Mouse (Mus musculus) heart, postnatal 10 days (tissue): Measurements from ENCODE around the gene Cald1. TPM values are rescaled to one million over a fixed set of nuclear protein-coding genes. Genes with fewer than 3 reads are reported as not detected.

Experiments
- DNase-seq, 2 experiments: peaks; one replicate each; pipeline ENCODE4 v3.0.0; 2021
- intact Hi-C: fragments of 180-260 bp; cut with DNase I; formaldehyde crosslinking; loops from one replicate; pipeline ENCODE4 v1.15.1; 2025
- total RNA-seq, 2 experiments: library from RNA; stranded (reverse); gene quantifications; 2 replicates each; pipeline ENCODE4 v1.2.3; 2021

The Cald1 gene
- total RNA-seq, 2 experiments from 2014 or later = 88.0 to 92.1 TPM

DNA sequence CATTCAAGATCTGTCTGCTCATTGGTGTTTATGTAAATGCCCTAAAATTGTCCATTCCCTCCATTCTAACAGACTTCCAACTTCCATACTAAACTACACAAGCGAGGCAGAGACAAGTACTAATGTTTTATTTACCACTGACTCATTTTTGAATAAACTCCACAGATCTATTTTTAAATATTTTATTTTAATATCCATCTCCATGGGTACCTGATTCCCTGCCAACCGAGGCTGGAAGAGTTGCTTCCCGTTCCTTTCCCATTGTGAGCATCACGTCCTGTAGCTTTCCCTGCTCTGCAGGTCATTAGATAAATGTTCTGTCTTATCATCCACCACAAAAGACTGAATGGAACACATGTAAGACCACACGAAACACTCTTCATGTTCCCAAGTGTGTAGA lies 60.5 kb downstream of the Cald1 start:
- intact Hi-C loops = no loop called here
- peak in 1 of 2 experiments; percentile 16 for DNase-seq

GRCm38 (mm10) chr6:34660724-34661123 lies 62.4 kb downstream of the Cald1 start:
- peak; percentile 61 to 64 for DNase-seq
- intact Hi-C loops = no loop called here

GRCm38 (mm10) chr6:34662626-34663025 lies 64.3 kb downstream of the Cald1 start:
- intact Hi-C loops = no loop called here
- DNase-seq = no peak

GRCm38 (mm10) chr6:34664291-34664690 lies 66.0 kb downstream of the Cald1 start:
- DNase-seq = no peak
- intact Hi-C loops = no loop called here

DNA sequence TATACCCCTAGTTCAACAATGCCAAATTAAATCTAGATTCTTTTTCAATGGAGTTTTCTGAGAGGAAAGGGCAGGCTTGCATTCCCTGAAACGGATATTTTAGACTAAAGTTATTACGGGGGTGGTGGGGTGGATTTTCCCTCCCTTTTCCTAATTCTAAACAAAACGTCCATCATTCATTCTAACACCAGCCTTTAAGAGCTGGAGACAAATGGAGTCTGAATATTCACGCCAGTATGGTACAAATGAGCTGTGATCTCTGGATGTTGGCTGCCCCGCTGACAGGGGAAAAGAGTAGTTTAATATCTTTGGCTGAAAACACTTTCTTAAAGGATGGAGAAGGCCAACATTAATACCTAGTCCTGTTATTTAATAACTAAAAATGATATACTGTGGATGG lies 66.4 kb downstream of the Cald1 start:
- intact Hi-C loops = no loop called here

GRCm38 (mm10) chr6:34668739-34669254 lies 70.5 kb downstream of the Cald1 start:
- DNase-seq = no peak
- intact Hi-C loops = no loop called here

More for the DNA sequence above, 66.4 kb downstream of the Cald1 start:
- no peak for DNase-seq

- DNase-seq = no peak
- intact Hi-C loops = no loop called here
Observed at GRCm38 (mm10) chr6:34671355-34671754, 73.1 kb downstream of the Cald1 start.

- intact Hi-C loops = no loop called here
- no peak for DNase-seq
Observed at GRCm38 (mm10) chr6:34674416-34674815, 76.1 kb downstream of the Cald1 start.

DNA sequence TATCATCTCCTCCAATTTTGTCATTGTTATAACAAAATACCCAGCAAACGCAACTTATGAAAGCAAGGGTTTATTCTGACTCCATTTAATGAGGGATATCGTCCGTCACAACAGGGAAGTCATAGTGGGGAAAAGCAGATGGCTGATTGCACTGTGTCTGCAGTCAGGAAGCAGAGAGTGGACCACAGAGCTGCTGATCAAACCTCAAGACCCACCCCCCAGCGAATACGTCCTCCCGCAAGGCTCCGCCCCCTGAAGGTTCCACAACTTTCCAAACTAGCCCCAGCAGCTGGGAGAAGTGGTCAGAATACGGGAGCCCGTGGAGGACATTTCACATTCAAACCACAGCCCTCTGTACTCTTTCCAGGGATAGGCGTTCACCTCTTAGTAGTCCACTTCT lies 76.6 kb downstream of the Cald1 start:
- intact Hi-C loops = no loop called here
- DNase-seq = no peak

DNA sequence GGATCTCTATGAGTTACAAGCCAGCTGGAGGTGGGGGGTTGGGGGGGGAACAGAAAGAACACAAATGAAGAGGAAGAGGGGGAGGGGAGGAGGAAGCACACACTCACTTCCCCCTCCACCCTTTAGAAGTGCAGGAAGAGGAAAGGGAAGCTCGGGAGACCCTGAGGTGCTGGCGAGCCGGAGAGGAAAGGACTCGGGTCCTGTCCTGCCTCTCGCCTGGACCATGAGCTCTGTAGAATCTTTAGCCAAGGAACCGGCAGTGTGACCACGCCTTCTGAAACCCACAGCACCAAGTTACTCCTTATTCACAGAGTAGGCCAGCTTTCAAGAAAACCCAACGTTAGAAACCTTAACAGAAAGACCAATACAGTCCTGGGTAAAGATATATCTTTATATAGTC lies 83.8 kb downstream of the Cald1 start:
- DNase-seq = no peak
- intact Hi-C loops = no loop called here

GRCm38 (mm10) chr6:34684886-34685285 lies 86.6 kb downstream of the Cald1 start:
- intact Hi-C loops = loop anchor here (2.0 to 5.0 kb wide), 2 partner anchors 67 to 74 kb away; no protein-coding TSS in a partner anchor
- DNase-seq = peak; percentile 46 to 54

DNA sequence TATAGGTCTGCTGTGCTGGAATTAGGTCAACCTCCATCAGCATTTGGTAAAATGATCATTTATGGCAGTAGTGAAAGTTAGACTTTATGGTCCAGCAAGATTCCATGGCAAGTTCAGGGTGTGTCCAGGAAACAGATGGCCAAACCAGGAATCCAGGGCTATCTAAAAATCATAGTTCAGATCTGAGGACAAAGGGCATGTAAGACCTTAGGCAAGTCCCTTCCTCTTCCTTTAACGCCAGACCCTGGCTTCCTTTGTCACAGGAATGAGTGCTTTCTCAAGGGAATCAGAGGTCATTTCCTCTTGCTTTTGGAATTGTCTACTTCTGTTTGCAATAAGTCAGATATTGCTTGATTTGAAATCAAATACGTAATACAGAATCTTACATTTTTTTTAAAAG lies 90.7 kb downstream of the Cald1 start:
- no peak for DNase-seq
- intact Hi-C loops = loop anchor here (5.0 kb wide), 1 partner anchor 63 kb away; no protein-coding TSS in a partner anchor

- no peak for DNase-seq
- intact Hi-C loops = no loop called here
Observed at GRCm38 (mm10) chr6:34691416-34691815, 93.1 kb downstream of the Cald1 start.

GRCm38 (mm10) chr6:34694096-34694495 lies 95.8 kb downstream of the Cald1 start:
- intact Hi-C loops = no loop called here
- no peak for DNase-seq

DNA sequence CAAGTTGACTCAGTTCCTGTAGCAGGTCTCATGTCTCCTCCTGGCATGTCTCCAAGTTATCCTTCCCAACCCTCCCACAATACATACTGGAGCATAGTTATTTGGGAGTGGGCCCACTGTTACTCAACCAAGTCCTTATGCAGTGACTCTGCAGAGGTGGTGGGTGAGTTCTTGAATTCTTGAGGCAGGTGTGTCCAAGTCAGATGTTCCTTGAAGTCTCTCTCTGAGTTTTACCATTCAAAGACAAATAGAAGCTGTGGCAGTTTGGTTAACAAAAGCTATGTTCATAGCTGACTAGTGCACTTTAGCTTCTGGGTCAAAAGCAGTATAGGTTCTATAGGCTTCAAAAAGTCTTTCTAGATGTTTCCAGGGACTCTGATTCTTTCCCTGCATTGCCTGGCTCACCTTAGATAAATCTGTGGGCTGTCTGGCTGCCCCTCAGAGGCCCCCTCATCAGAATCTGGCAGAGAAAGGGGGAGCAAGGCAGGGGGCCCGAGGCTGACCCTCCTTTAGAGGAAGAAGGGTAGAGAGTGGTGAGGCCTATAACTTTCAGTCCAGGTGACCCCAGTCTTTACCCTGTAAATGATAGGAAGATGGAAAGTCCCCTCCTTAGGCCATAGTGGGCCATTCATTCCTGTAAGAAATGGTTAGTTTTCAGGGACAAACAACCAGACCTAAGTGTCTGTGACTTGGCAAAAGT lies 105.3 kb downstream of the Cald1 start:
- intact Hi-C loops = no loop called here
- no peak for DNase-seq

DNA sequence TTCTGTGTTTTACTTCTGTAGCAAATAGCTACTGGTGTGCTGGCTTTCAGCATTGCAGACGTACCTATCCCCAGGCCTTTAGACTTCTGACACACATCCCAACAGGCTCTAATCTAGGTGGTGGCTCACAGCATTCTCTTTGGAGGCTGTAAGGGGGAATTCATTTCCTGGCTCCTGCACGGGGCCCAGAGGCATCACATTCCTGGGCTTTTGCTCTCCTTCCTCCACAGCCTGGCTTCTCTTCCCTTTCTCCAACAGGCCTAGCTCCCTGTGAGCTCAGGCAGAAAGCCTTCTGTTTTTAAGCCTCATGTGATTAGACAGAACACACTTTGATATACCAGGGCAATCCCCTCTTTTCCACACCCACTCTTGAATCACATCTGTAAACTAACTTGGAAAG lies 109.2 kb downstream of the Cald1 start:
- no peak for DNase-seq
- intact Hi-C loops = loop anchor here (2.0 to 5.0 kb wide), 2 partner anchors 15 to 45 kb away; no protein-coding TSS in a partner anchor

DNA sequence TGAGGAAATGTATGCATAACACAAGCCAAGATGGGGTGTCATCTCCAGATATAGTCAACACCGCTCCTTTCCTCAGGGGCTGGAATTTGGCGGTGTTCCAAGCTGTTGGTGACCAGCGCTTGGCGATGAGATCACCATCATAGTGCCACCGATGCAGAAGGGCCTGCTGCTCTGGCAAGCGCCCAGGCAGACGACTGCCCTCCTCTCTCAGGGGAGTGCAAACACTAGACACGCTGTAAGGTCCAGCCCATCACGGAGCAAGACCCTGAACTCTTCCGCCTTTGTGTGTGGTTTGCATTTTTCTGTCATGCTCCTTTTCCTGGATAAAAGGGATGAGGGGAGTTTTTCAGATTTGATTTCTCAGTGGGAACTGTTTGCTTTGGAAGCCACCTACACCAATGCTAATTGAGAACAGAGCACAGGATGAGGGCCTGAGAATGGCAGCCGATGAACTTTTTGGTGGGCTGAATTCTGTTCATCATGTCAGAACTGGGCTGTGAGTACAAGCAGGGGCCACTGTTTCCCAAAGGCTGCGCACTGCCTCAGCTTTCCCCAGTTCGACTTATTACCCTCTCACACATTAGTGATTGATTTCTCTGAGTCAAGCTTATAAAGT lies 110.5 kb downstream of the Cald1 start:
- DNase-seq = peak; percentile 64 to 65
- intact Hi-C loops = loop anchor here (5.0 kb wide), 1 partner anchor 44 kb away; no protein-coding TSS in a partner anchor

- DNase-seq = peak; percentile 78 to 80
- intact Hi-C loops = loop anchor here (5.0 kb wide), 1 partner anchor 43 kb away; no protein-coding TSS in a partner anchor
Observed at GRCm38 (mm10) chr6:34709289-34709688, 111.0 kb downstream of the Cald1 start.

DNA sequence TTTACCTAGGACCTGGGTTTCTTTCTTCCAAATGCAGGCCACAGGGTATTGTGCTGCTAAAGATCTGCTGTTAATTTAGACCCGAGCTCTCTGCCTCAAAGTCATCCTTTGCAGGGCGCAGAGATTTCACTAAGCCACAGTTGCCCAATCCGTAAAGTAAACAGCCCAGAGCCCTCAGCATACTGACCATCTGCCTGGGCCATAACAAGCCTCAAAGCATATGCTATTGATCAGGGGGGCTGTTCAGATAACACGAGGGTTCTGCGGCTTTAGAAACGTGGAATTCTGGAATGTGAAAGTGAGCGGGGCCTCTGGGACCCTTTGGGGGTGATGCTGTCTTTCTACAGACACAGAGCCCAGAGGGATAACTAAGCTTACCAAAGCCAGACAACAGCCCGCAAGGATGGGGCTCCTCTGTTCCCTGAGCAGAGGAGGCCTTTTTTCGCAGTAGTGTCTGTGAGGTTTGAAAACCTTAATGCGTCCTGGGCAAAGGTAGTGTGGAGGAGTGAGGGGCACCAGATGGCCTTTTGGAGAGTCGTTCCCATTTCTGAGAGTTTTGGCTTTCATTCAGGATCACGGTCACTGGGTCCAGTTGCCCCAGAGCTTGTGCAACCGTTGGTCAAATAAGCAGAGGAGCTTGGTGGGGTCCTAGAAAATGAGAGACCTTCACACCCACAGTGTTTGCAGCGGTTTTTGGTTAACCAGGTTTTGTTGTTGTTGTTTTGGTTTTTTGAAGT lies 111.8 kb downstream of the Cald1 start:
- intact Hi-C loops = loop anchor here (2.0 to 5.0 kb wide), 2 partner anchors 42 to 97 kb away; no protein-coding TSS in a partner anchor
- no peak for DNase-seq

DNA sequence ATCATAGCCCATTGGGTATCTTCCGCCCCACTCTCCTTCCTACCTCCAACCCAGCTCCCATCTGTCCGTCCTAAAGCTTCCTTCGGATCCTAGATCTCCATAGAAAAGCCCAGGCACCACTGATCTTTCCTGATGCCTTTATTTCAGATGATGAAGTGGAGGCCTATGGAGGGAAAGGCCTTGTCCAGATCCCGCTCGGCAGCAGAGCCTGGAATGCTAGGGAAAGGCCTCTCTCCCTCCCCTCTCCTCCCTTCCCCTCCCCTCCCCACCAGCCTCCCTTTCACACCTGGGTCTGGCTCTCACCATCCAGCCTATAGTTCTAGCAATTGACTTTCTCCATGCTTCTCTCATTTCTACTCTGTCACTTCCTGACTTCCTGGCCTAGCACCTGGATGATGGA lies 112.5 kb downstream of the Cald1 start:
- no peak for DNase-seq
- intact Hi-C loops = loop anchor here (2.0 kb wide), 1 partner anchor 98 kb away; no protein-coding TSS in a partner anchor

- DNase-seq = no peak
- intact Hi-C loops = loop anchor here (2.0 kb wide), 1 partner anchor 99 kb away; no protein-coding TSS in a partner anchor
Observed at GRCm38 (mm10) chr6:34711620-34712019, 113.3 kb downstream of the Cald1 start.
